Mouse (Mus musculus): ENCODE data around the gene Insl3.

GRCm38 (mm10) chr8:71707874-71708273, 18.9 kb downstream of the Insl3 start:
- TF ChIP-seq CHD2 (IDR thresholded peaks at IDR 0.05; ENCODE audit: low read length): no peak
- peak; percentile 85 to 95 (median 91) for TF ChIP-seq CTCF (IDR thresholded peaks at IDR 0.05 in 2 of 3, conservative IDR thresholded peaks at IDR 0.05 in 1 of 3; ENCODE audit: control insufficient read depth in 1 of 3, insufficient read depth in 1 of 3, low read depth in 2 of 3, low read length in 3 of 3, poor library complexity in 1 of 3, severe bottlenecking in 1 of 3)
- TF ChIP-seq HCFC1 (IDR thresholded peaks at IDR 0.05; ENCODE audit: low read depth, low read length): no peak
- no peak for TF ChIP-seq EP300 (IDR thresholded peaks at IDR 0.05; ENCODE audit: low read depth in 1 of 2, low read length in 2 of 2)
- no peak for TF ChIP-seq POLR2AphosphoS5 (IDR thresholded peaks at IDR 0.05; ENCODE audit: borderline replicate concordance, low read depth, low read length)
- TF ChIP-seq JUND (IDR thresholded peaks at IDR 0.05; ENCODE audit: low read depth, low read length): no peak
- no peak for TF ChIP-seq POLR2A (IDR thresholded peaks at IDR 0.05; ENCODE audit: control insufficient read depth in 1 of 2, insufficient read depth in 1 of 2, low read depth in 1 of 2, low read length in 2 of 2, poor library complexity in 1 of 2)
- no peak for TF ChIP-seq USF2 (IDR thresholded peaks at IDR 0.05; ENCODE audit: borderline replicate concordance in 1 of 2, insufficient read depth in 1 of 2, low read depth in 1 of 2, low read length in 2 of 2)
- TF ChIP-seq MXI1 (IDR thresholded peaks at IDR 0.05; ENCODE audit: low read depth, low read length): no peak
- no peak for TF ChIP-seq NELFE (IDR thresholded peaks at IDR 0.05; ENCODE audit: low read depth, low read length)
- no peak for TF ChIP-seq TBP (IDR thresholded peaks at IDR 0.05; ENCODE audit: low read depth, low read length)
- TF ChIP-seq SMC3 (IDR thresholded peaks at IDR 0.05; ENCODE audit: low read depth, low read length): peak; percentile 80
- no peak for TF ChIP-seq CHD1 (IDR thresholded peaks at IDR 0.05; ENCODE audit: low read depth, low read length)
